Mouse (Mus musculus) midbrain, postnatal 0 days (tissue): ENCODE results near the gene Hdc. TPM values are rescaled to one million over a fixed set of nuclear protein-coding genes. Genes with fewer than 3 reads are reported as not detected.

Experiments
- ATAC-seq: fragments of 200-750 bp; cut with Nextera tagmentation; 2 replicates; pipeline ENCODE4 v1.8.0; 2017; ENCODE audit warnings: moderate number of reproducible peaks, mild to moderate bottlenecking, moderate TSS enrichment, moderate library complexity; ENCODE audit not compliant: low FRiP score
- DNase-seq: peaks from one replicate; pipeline ENCODE4 v3.0.0-alpha.2; 2015; ENCODE audit warnings: low spot score
- H3K27ac ChIP-seq: fragments of 300-500 bp; sonication (generic); 2 replicates; pipeline ENCODE4 v1.5.1; 2014; ENCODE audit warnings: low read depth, mild to moderate bottlenecking, low read length, mixed read lengths
- H3K27me3 ChIP-seq: fragments of 300-500 bp; sonication (generic); 2 replicates; pipeline ENCODE4 v1.6.1; 2014; ENCODE audit warnings: low read length, control low read depth, mixed read lengths; ENCODE audit not compliant: insufficient read depth
- H3K36me3 ChIP-seq: fragments of 300-500 bp; sonication (generic); 2 replicates; pipeline ENCODE4 v1.6.1; 2014; ENCODE audit warnings: low read length, control low read depth, mixed read lengths; ENCODE audit not compliant: insufficient read depth
- H3K4me1 ChIP-seq: fragments of 300-500 bp; sonication (generic); 2 replicates; pipeline ENCODE4 v1.6.1; 2014; ENCODE audit warnings: mild to moderate bottlenecking, control low read depth, antibody characterized with exemption, low read length, mixed read lengths; ENCODE audit not compliant: insufficient read depth
- H3K4me2 ChIP-seq: fragments of 300-500 bp; sonication (generic); 2 replicates; pipeline ENCODE4 v1.6.1; 2014; ENCODE audit warnings: low read depth, mild to moderate bottlenecking, low read length, mixed read lengths; ENCODE audit not compliant: poor library complexity, severe bottlenecking
- H3K4me3 ChIP-seq: fragments of 300-500 bp; sonication (generic); 2 replicates; pipeline ENCODE4 v1.5.1; 2014; ENCODE audit warnings: low read depth, mild to moderate bottlenecking, low read length, moderate library complexity
- H3K9ac ChIP-seq: fragments of 300-500 bp; sonication (generic); replicated peaks from 2 replicates; pipeline ENCODE4 v1.6.1; 2014; ENCODE audit warnings: mild to moderate bottlenecking, low read length, moderate library complexity, mixed read lengths; ENCODE audit not compliant: poor library complexity, severe bottlenecking
- H3K9me3 ChIP-seq: fragments of 300-500 bp; sonication (generic); 2 replicates; pipeline ENCODE4 v1.6.1; 2016; ENCODE audit warnings: low read length, control low read depth
- CTCF ChIP-seq: IDR thresholded peaks from 2 replicates; pipeline ENCODE4 v1.5.1; 2016; ENCODE audit warnings: antibody characterized with exemption, mild to moderate bottlenecking
- WGBS: fragments of 180-500 bp; shearing (Covaris S2); extraction: QIAGEN DNeasy Blood & Tissue Kit; methylation state at CpG from one replicate; pipeline ENCODE4 v1.1.7; 2014; 5-methylcytosine and 5-hydroxymethylcytosine counted together
- polyA plus RNA-seq: library from polyadenylated mRNA; unstranded; fragments of >200 nt; fragmentation: Nextera tagmentation; extraction: Ambion mirVana; gene quantifications from 2 replicates; pipeline ENCODE4 v1.2.1, GENCODE M21; 2015
- total RNA-seq: library from RNA; depleted of rRNA; stranded (reverse); fragments of >200 nt; gene quantifications from 2 replicates; pipeline ENCODE4 v1.2.3, GENCODE M21; 2014; rRNA removed

The Hdc gene
- 3.2 and 5.6 TPM in 2 replicates for total RNA-seq
- 2.8 and 3.8 TPM in 2 replicates for polyA plus RNA-seq

DNA sequence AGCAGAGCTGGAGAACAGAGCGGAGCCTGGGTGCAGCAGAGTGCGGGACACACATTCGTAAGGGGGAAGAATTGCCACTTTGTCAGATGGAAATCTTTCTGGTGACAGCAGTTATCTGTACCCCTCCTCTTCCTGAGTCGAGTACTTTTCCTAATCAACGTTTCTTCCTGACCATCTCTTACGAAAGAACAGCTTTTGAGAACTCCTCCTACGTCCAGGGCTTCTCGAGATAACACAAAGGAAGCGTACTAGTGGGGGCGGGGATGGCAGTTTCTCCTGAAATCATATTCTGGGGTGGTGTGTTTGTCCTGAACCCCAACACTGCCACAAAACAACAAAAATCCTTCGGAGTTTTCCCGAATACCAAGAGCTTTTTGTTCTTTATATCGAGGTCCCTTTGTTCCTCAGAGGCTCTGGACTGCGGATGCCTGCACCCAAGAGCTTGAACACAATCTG, at the start of gene Hdc:
Gene Hdc, minus strand, starts transcription at position 51 of the 456 bp plus-strand sequence.
- ATAC-seq = no peak
- no peak within 1 kb of the TSS for H3K4me3 ChIP-seq
- DNase-seq = no peak
- H3K9ac ChIP-seq = no peak within 1 kb of the TSS
- no peaks in the 10 kb centered on the region for H3K9me3 ChIP-seq
- WGBS = 73% methylated on average over 14 of the region's 14 CpGs
- no peaks in the 10 kb centered on the region for H3K4me1 ChIP-seq
- no peaks in the 10 kb centered on the region for H3K27me3 ChIP-seq
- H3K4me2 ChIP-seq = no peak within 1 kb of the TSS
- no peak within 1 kb of the TSS for H3K27ac ChIP-seq
- no peaks in the 10 kb centered on the region for H3K36me3 ChIP-seq
- TF ChIP-seq CTCF = no peak

DNA sequence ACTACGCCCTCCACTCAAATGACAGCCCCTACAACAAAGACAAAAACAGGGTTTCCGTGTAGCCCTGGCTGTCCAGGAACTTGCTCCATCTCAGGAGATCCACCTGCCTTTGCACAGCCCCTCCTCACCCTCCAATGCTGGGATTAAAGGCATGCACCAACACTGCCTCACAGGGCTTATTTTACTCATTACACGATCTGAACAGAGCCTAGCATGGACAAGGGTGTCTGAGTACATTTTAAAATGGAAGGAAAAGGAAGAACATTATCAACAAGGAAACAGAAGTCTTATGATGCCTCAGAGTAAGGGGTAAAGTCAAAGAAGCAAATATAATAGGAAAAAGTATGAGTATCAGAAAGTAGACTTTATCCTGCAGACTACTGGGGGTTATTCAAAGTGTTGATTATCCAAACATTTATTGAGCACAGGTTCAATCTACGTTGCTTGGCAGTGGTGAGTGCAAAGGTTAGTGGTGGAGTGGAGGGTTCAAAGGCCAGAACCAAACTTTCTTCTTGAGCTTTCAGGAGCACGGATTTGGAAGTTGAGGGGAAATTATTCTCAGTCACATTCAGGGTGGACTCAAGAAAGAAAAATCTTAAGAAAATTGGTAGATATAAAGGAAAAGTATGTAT, 49.6 kb upstream of the Hdc start:
- Histone ChIP-seq H3K27me3 (no peaks in the 10 kb centered on the region), H3K9me3 (no peaks in the 10 kb centered on the region), H3K4me3 (no peak overlapping the region), H3K9ac (no peak overlapping the region), H3K36me3 (no peaks in the 10 kb centered on the region), H3K27ac (no peak overlapping the region), H3K4me1 (peaks cover 7% of the 10 kb centered on the region; the same call in 1 of the 2 replicates), H3K4me2 (no peak overlapping the region)
- ATAC-seq (no peak), DNase-seq (no peak)
- TF ChIP-seq CTCF = no peak
- WGBS = 93% methylated on average over 5 of the region's 5 CpGs

DNA sequence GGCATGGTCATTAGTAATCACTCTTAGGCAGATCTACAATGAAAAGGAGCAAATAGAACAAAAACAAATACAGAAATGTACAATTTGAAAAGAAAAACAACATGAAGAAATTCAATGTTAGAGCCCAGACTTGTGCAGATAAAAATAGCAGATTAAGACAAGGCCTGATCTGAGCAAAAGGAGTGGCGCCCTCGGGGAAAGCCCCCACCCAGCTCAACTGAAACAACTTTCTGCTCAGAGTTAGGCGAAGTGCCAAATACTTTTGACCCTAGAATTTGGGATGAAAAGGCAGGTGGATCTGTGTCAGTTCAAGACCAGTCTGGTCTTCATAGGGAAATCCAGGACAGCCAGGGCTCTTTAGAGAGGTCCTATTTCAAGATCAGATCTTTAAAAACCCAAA, 46.9 kb upstream of the Hdc start:
- no peak overlapping the region for H3K27ac ChIP-seq
- no peak for TF ChIP-seq CTCF
- H3K9ac ChIP-seq = no peak overlapping the region
- DNase-seq (no peak), ATAC-seq (no peak)
- H3K9me3 ChIP-seq = no peaks in the 10 kb centered on the region
- no peaks in the 10 kb centered on the region for H3K36me3 ChIP-seq
- WGBS = 90% methylated on average over 3 of the region's 3 CpGs
- H3K4me3 ChIP-seq = no peak overlapping the region
- no peaks in the 10 kb centered on the region for H3K4me1 ChIP-seq
- no peaks in the 10 kb centered on the region for H3K27me3 ChIP-seq
- H3K4me2 ChIP-seq = no peak overlapping the region

DNA sequence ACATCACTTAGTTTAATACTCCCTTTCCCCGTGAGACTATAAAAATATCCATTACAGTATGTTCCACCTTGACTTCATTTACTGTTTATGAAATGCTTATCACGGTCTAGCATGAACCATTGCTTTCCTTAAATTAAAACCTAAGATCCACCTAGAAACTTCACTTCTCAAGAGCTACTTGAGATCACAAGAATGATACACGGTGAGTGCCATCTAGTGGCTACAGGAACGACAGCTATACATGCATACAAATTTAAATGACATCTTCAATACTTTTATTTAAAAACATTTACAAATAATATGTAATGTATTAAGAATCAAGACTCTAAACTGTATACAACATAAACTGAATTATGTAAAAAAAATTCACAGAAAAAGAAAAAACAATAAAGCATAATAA, 44.4 kb upstream of the Hdc start:
- Histone ChIP-seq H3K36me3 (no peaks in the 10 kb centered on the region), H3K27me3 (no peaks in the 10 kb centered on the region), H3K4me1 (no peaks in the 10 kb centered on the region), H3K9ac (no peak overlapping the region), H3K27ac (no peak overlapping the region), H3K9me3 (no peaks in the 10 kb centered on the region), H3K4me3 (no peak overlapping the region), H3K4me2 (no peak overlapping the region)
- peak; percentile 63 for DNase-seq
- peak; percentile 82 for TF ChIP-seq CTCF
- 54% methylated on average over 4 of the region's 4 CpGs for WGBS
- ATAC-seq = no peak

DNA sequence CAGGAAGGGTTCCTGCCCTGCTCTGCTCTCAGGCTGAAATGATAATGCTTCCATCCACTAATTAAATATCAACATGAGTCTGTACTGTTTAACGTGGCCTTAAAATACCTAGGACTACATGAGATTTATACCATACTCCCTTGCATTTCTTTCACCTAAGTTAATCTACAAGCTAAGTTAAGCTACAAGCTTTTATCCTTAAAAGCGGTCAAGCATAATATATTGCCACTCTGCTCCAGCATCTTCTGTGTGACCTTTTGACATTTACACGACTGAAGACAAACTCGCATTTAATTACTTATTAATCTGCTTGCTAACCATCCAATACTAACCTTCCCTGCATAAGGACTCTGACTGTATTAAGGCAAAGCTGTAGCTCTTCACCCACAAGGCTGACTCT, 33.8 kb upstream of the Hdc start:
- 80% methylated on average over 4 of the region's 4 CpGs for WGBS

DNA sequence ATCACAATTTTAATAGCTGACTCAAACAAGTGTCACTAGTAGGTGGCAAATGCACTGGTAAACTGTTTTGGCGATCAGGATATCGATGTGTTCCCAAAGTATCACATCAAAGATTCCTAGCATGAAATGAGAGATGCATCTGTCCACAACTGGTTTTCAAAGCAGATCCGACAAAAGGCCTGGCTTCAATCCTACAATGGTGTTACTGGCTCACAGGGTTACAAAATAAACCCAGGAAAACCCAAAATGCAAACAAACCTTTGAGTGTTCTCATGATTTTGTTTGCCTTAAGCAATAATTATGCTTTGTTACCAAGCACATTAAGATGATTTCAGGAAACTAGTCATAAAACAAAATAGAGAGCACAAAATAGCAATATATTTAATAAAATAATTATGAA, 28.7 kb upstream of the Hdc start:
- H3K36me3 ChIP-seq = peaks cover 41% of the 10 kb centered on the region
- H3K4me2 ChIP-seq = no peak overlapping the region
- no peaks in the 10 kb centered on the region for H3K4me1 ChIP-seq
- no peak for TF ChIP-seq CTCF
- no peaks in the 10 kb centered on the region for H3K27me3 ChIP-seq
- no peak overlapping the region for H3K9ac ChIP-seq
- H3K9me3 ChIP-seq = no peaks in the 10 kb centered on the region
- no peak overlapping the region for H3K27ac ChIP-seq
- ATAC-seq (no peak), DNase-seq (no peak)
- WGBS = 92% methylated on average over 3 of the region's 3 CpGs
- no peak overlapping the region for H3K4me3 ChIP-seq

More for the DNA sequence above, 33.8 kb upstream of the Hdc start:
- H3K27me3 ChIP-seq = no peaks in the 10 kb centered on the region
- DNase-seq (no peak), ATAC-seq (no peak)
- no peak overlapping the region for H3K27ac ChIP-seq
- H3K4me2 ChIP-seq = no peak overlapping the region
- peaks cover 20% of the 10 kb centered on the region for H3K36me3 ChIP-seq
- TF ChIP-seq CTCF = no peak
- H3K4me3 ChIP-seq = no peak overlapping the region
- H3K9me3 ChIP-seq = no peaks in the 10 kb centered on the region
- H3K4me1 ChIP-seq = no peaks in the 10 kb centered on the region
- H3K9ac ChIP-seq = no peak overlapping the region
